Mouse (Mus musculus): ENCODE data around the gene Dock4. TPM values are rescaled to one million over a fixed set of nuclear protein-coding genes. Genes with fewer than 3 reads are reported as not detected.

Dock4 gene
- total and polyA plus RNA-seq, 3 experiments: 0.26 to 0.67 (median 0.38) TPM

GRCm38 (mm10) chr12:40893741-40894140, 448.0 kb downstream of the Dock4 start:
- Histone ChIP-seq H3K27me3 (replicated peaks) (no peaks in the 10 kb centered on the region), H3K36me3 (replicated peaks in 1 of 2; ENCODE audit: control insufficient read depth in 1 of 2, insufficient read depth in 1 of 2, low read length in 1 of 2) (no peaks in the 10 kb centered on the region), H3K9ac (ENCODE audit: insufficient read depth, low read depth) (no peak overlapping the region), H3K4me3 (replicated peaks in 1 of 3; ENCODE audit: low read depth in 2 of 3, low read length in 2 of 3, poor library complexity in 1 of 3) (no peak overlapping the region), H3K4me1 (ENCODE audit: control insufficient read depth in 1 of 2, insufficient read depth in 2 of 2) (peaks cover 2 to 15% of the 10 kb centered on the region in 2 experiments; a peak in 2 of 4 replicates), H3K9me3 (replicated peaks; ENCODE audit: low read length) (no peaks in the 10 kb centered on the region), H3K79me2 (replicated peaks; ENCODE audit: control insufficient read depth, extremely low read depth, insufficient read depth, poor library complexity, severe bottlenecking) (no peaks in the 10 kb centered on the region), H3K4me2 (ENCODE audit: insufficient read depth, low read depth, poor library complexity, severe bottlenecking) (no peak overlapping the region), H3K27ac (ENCODE audit: insufficient read depth, low read depth) (no peak overlapping the region)
- no peak for DNase-seq (ENCODE audit: extremely low read depth)
- dilution Hi-C loops (cut with MboI; ENCODE audit: extremely low pct_ligation_motif_present, extremely low pct_unique_long_range_greater_than_20kb, low sequenced_read_pairs) (no loop called here), in situ Hi-C loops (cut with MboI; ENCODE audit: low pct_ligation_motif_present, low pct_unique_long_range_greater_than_20kb, low sequenced_read_pairs) (no loop called here)
- TF ChIP-seq GABPA (IDR thresholded peaks at IDR 0.05; ENCODE audit: insufficient replicate concordance, low read depth, low read length) (no peak), EP300 (IDR thresholded peaks at IDR 0.05; ENCODE audit: low read length) (no peak), POLR2AphosphoS2 (IDR thresholded peaks at IDR 0.05; ENCODE audit: low read depth, low read length) (no peak), USF1 (IDR thresholded peaks at IDR 0.05; ENCODE audit: low read depth, low read length) (no peak)

DNA sequence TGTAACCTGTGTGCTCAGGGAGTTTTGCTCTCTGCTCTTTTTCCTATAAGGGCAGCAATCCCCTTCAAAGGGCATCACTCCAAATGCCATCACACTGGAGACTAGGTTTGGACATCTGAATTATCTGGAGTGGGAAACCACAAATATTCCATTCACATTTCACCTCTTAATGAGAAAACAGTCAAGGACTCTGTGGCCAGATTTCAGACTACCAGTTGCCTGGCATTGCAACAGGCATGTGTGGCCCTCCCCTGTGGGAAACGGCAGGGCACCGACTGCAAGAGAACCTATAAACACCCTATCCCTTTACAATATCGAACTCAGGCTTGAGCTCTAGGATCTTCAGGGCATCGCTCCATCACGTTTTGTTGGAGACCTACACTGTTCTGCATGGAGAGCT, 448.9 kb downstream of the Dock4 start:
- in situ Hi-C loops (cut with MboI; ENCODE audit: low pct_ligation_motif_present, low pct_unique_long_range_greater_than_20kb, low sequenced_read_pairs): no loop called here
- TF ChIP-seq USF2 (conservative IDR thresholded peaks at IDR 0.05; ENCODE audit: low read depth, low read length): no peak
- no peak for TF ChIP-seq ELF1 (IDR thresholded peaks at IDR 0.05; ENCODE audit: low read depth, low read length)
- TF ChIP-seq ZKSCAN1 (IDR thresholded peaks at IDR 0.05; ENCODE audit: borderline replicate concordance, low read depth, low read length): no peak
- no peak for TF ChIP-seq NELFE (IDR thresholded peaks at IDR 0.05; ENCODE audit: low read depth, low read length)
- no peak for TF ChIP-seq POLR2A (IDR thresholded peaks at IDR 0.05; ENCODE audit: low read depth, low read length)
- no peak for TF ChIP-seq POLR2AphosphoS2 (IDR thresholded peaks at IDR 0.05; ENCODE audit: low read depth, low read length)
- TF ChIP-seq ETS1 (conservative IDR thresholded peaks at IDR 0.05; ENCODE audit: low read depth, low read length): no peak
- no peak for TF ChIP-seq PAX5 (IDR thresholded peaks at IDR 0.05; ENCODE audit: low read length)
- no peaks in the 10 kb centered on the region for H3K27me3 ChIP-seq (replicated peaks)
- no peak overlapping the region for H3K4me2 ChIP-seq (ENCODE audit: insufficient read depth, low read depth, poor library complexity, severe bottlenecking)
- H3K36me3 ChIP-seq (replicated peaks in 1 of 2; ENCODE audit: control insufficient read depth in 1 of 2, insufficient read depth in 1 of 2, low read length in 1 of 2): no peaks in the 10 kb centered on the region
- DNase-seq (ENCODE audit: extremely low read depth): no peak
- H3K27ac ChIP-seq (ENCODE audit: insufficient read depth, low read depth): no peak overlapping the region
- no peaks in the 10 kb centered on the region for H3K79me2 ChIP-seq (replicated peaks; ENCODE audit: control insufficient read depth, extremely low read depth, insufficient read depth, poor library complexity, severe bottlenecking)
- H3K4me1 ChIP-seq (ENCODE audit: control insufficient read depth in 1 of 2, insufficient read depth in 2 of 2): peaks cover 0 to 6% of the 10 kb centered on the region in 2 experiments; a peak in 2 of 4 replicates
- H3K9me3 ChIP-seq (replicated peaks; ENCODE audit: low read length): no peaks in the 10 kb centered on the region
- dilution Hi-C loops (cut with MboI; ENCODE audit: extremely low pct_ligation_motif_present, extremely low pct_unique_long_range_greater_than_20kb, low sequenced_read_pairs): no loop called here
- H3K4me3 ChIP-seq (replicated peaks in 1 of 3; ENCODE audit: low read depth in 2 of 3, low read length in 2 of 3, poor library complexity in 1 of 3): no peak overlapping the region
- no peak overlapping the region for H3K9ac ChIP-seq (ENCODE audit: insufficient read depth, low read depth)

Other genes starting within 250 kb of the Dock4 start
- gene Lsmem1, start 246.5 kb upstream of the Dock4 start, total RNA-seq (2012; rRNA removed): not detected in 2 replicates
- gene Lsmem1, start 246.5 kb upstream of the Dock4 start, total RNA-seq (2014; rRNA removed): not detected in 2 replicates
- not detected in 2 replicates for gene Lsmem1, start 246.5 kb upstream of the Dock4 start, polyA plus RNA-seq (2012; ENCODE audit: insufficient read length, low read depth)
- gene Ifrd1, start 197.4 kb upstream of the Dock4 start, total RNA-seq (2012; rRNA removed): 98.2 and 105 TPM in 2 replicates
- gene Ifrd1, start 197.4 kb upstream of the Dock4 start, total RNA-seq (2014; rRNA removed): 427 and 506 TPM in 2 replicates
- 258 and 269 TPM in 2 replicates for gene Ifrd1, start 197.4 kb upstream of the Dock4 start, polyA plus RNA-seq (2012; ENCODE audit: insufficient read length, low read depth)
- 12.4 and 13.7 TPM in 2 replicates for gene Zfp277, start 50 bp upstream of the Dock4 start, total RNA-seq (2012; rRNA removed)
- gene Zfp277, start 50 bp upstream of the Dock4 start, total RNA-seq (2014; rRNA removed): 31.2 and 32.5 TPM in 2 replicates
- gene Zfp277, start 50 bp upstream of the Dock4 start, polyA plus RNA-seq (2012; ENCODE audit: insufficient read length, low read depth): 16.7 and 18.9 TPM in 2 replicates

Measured in CH12.LX (cell line).